Mouse (Mus musculus) forebrain, embryonic 14.5 days (tissue): ENCODE data around the gene Vmn2r90. TPM values are rescaled to one million over a fixed set of nuclear protein-coding genes. Genes with fewer than 3 reads are reported as not detected.
"Not testable (repeated sequence)": the region's sequence is repeated elsewhere in the genome, so short reads cannot be mapped to it uniquely, and the experiment has no call there.

ENCODE experiments used
- ATAC-seq: fragments of 200-750 bp; cut with Nextera tagmentation; 2 replicates; pipeline ENCODE4 v1.8.0; 2017; ENCODE audit warnings: mild to moderate bottlenecking, moderate library complexity
- DNase-seq: peaks from one replicate; pipeline ENCODE4 v3.0.0-alpha.2; 2015; ENCODE audit warnings: low spot score
- H3K27ac ChIP-seq: fragments of 300-500 bp; sonication (generic); 2 replicates; pipeline ENCODE4 v1.5.1; 2014; ENCODE audit warnings: low read depth, mild to moderate bottlenecking, control low read depth, low read length, moderate library complexity
- H3K27me3 ChIP-seq: fragments of 300-500 bp; sonication (generic); replicated peaks from 2 replicates; pipeline ENCODE4 v1.6.1; 2014; ENCODE audit warnings: low read length, control low read depth, mixed read lengths; ENCODE audit not compliant: control insufficient read depth, insufficient read depth
- H3K36me3 ChIP-seq: fragments of 300-500 bp; sonication (generic); 2 replicates; pipeline ENCODE4 v1.6.1; 2014; ENCODE audit warnings: low read length, control low read depth; ENCODE audit not compliant: control insufficient read depth, insufficient read depth
- H3K4me1 ChIP-seq: fragments of 300-500 bp; sonication (generic); 2 replicates; pipeline ENCODE4 v1.6.1; 2014; ENCODE audit warnings: antibody characterized with exemption, low read length, control low read depth; ENCODE audit not compliant: control insufficient read depth, insufficient read depth
- H3K4me2 ChIP-seq: fragments of 300-500 bp; sonication (generic); 2 replicates; pipeline ENCODE4 v1.6.1; 2014; ENCODE audit warnings: mild to moderate bottlenecking, control low read depth, low read length
- H3K4me3 ChIP-seq: fragments of 300-500 bp; sonication (generic); 2 replicates; pipeline ENCODE4 v1.5.1; 2014; ENCODE audit warnings: low read depth, low read length, control low read depth
- H3K9ac ChIP-seq: fragments of 300-500 bp; sonication (generic); 2 replicates; pipeline ENCODE4 v1.6.1; 2014; ENCODE audit warnings: mild to moderate bottlenecking, low read length, control low read depth, moderate library complexity
- H3K9me3 ChIP-seq: fragments of 300-500 bp; sonication (generic); replicated peaks from 2 replicates; pipeline ENCODE4 v1.6.1; 2016; ENCODE audit warnings: low read length, control low read depth, mixed read lengths; ENCODE audit not compliant: control insufficient read depth
- WGBS: fragments of 180-500 bp; shearing (Covaris S2); extraction: QIAGEN DNeasy Blood & Tissue Kit; methylation state at CpG from one replicate; pipeline ENCODE4 v1.1.7; 2014; 5-methylcytosine and 5-hydroxymethylcytosine counted together
- polyA plus RNA-seq: library from polyadenylated mRNA; unstranded; fragments of >200 nt; fragmentation: Nextera tagmentation; extraction: Ambion mirVana; gene quantifications from 2 replicates; pipeline ENCODE4 v1.2.1, GENCODE M21; 2014

Vmn2r90 gene
- polyA plus RNA-seq, 1 experiment from 2014 or later = not detected

DNA sequence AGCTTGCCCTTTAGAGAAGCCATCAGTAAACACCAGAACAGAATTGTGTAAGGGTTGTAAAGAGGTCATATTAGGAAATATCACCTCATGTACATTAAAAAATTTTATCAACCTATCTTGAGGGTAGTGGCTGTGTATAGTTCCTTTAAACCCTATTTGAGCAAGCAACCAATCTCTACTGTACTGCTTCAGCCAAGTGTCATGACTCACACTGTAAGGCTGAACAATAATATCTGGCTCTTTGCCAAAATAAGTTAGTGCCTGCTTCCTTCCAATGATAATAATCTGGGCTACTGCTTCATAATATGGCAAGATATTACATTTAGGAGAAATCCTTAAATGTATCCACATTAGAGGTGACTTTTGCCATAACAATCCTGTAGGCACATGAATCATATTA is 38.0 kb downstream of the Vmn2r90 start:
- not testable (repeated sequence) for H3K27me3 ChIP-seq, H3K9me3 ChIP-seq, H3K4me3 ChIP-seq, ATAC-seq, DNase-seq, H3K9ac ChIP-seq, H3K36me3 ChIP-seq, H3K4me2 ChIP-seq, H3K27ac ChIP-seq, H3K4me1 ChIP-seq

DNA sequence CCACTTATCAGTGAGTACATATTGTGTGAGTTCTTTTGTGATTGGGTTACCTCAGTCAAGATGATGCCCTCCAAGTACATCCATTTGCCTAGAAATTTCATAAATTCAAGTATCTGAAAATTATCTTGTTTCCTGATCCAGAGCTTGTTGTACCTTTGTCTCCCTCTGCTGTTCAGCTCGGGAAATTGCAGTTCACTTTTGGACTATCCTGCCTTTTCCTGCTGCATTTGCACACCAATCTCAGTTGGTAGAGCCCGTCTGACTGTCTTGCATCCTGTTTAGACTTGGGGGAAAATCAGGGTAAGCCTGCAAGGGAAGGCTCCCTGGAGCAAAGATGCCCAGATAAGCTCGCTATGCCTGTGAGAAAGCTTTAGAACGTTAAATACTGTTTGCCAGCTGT is 45.8 kb downstream of the Vmn2r90 start:
- not testable (repeated sequence) for H3K36me3 ChIP-seq, H3K4me1 ChIP-seq, H3K4me2 ChIP-seq, H3K4me3 ChIP-seq, H3K27me3 ChIP-seq, H3K27ac ChIP-seq, ATAC-seq, H3K9me3 ChIP-seq, H3K9ac ChIP-seq
- DNase-seq = peak; percentile 76
- 10% methylated on average over 4 of the region's 4 CpGs for WGBS

GRCm38 (mm10) chr17:17762614-17763293 is 59.2 kb downstream of the Vmn2r90 start:
- H3K4me2 ChIP-seq = no peak overlapping the region
- ATAC-seq (no peak), DNase-seq (no peak)
- 95% methylated on average over 1 of the region's 1 CpGs for WGBS
- H3K27ac ChIP-seq = no peak overlapping the region
- H3K27me3 ChIP-seq = no peaks in the 10 kb centered on the region
- no peaks in the 10 kb centered on the region for H3K4me1 ChIP-seq
- H3K9me3 ChIP-seq = no peaks in the 10 kb centered on the region
- H3K4me3 ChIP-seq = no peak overlapping the region
- no peaks in the 10 kb centered on the region for H3K36me3 ChIP-seq
- H3K9ac ChIP-seq = no peak overlapping the region

GRCm38 (mm10) chr17:17764206-17764605 is 60.7 kb downstream of the Vmn2r90 start:
- DNase-seq (no peak), ATAC-seq (no peak)
- Histone ChIP-seq H3K4me3 (no peak overlapping the region), H3K4me2 (no peak overlapping the region), H3K36me3 (no peaks in the 10 kb centered on the region), H3K27ac (no peak overlapping the region), H3K4me1 (no peaks in the 10 kb centered on the region), H3K9me3 (no peaks in the 10 kb centered on the region), H3K27me3 (no peaks in the 10 kb centered on the region), H3K9ac (no peak overlapping the region)
- 52% methylated on average over 1 of the region's 1 CpGs for WGBS

GRCm38 (mm10) chr17:17766481-17766880 is 62.9 kb downstream of the Vmn2r90 start:
- Histone ChIP-seq H3K4me2 (no peak overlapping the region), H3K27ac (no peak overlapping the region), H3K36me3 (no peaks in the 10 kb centered on the region), H3K9me3 (no peaks in the 10 kb centered on the region), H3K9ac (no peak overlapping the region), H3K4me1 (no peaks in the 10 kb centered on the region), H3K4me3 (no peak overlapping the region), H3K27me3 (no peaks in the 10 kb centered on the region)
- peak; percentile 76 for ATAC-seq
- 9% methylated on average over 3 of the region's 3 CpGs for WGBS
- peak; percentile 88 for DNase-seq

Other genes starting within 250 kb of the Vmn2r90 start
- 5.2 and 8.3 TPM in 2 replicates for gene Lnpep, start 78.7 kb upstream of the Vmn2r90 start, polyA plus RNA-seq
- gene Spaca6, start 123.4 kb downstream of the Vmn2r90 start, polyA plus RNA-seq = 5.6 and 10.9 TPM in 2 replicates
- gene Has1, start 151.5 kb downstream of the Vmn2r90 start, polyA plus RNA-seq = 0.39 and 0.53 TPM in 2 replicates
- gene Fpr1, start 180.2 kb downstream of the Vmn2r90 start, polyA plus RNA-seq = not detected in 2 replicates
- not detected in 2 replicates for gene Fpr2, start 184.1 kb downstream of the Vmn2r90 start, polyA plus RNA-seq
- not detected in 2 replicates for gene Fpr3, start 184.1 kb downstream of the Vmn2r90 start, polyA plus RNA-seq